Mouse (Mus musculus) MEL (cell line): ENCODE results near the gene Gdf7. TPM values are rescaled to one million over a fixed set of nuclear protein-coding genes. Genes with fewer than 3 reads are reported as not detected.

Experiments
- DNase-seq: peaks from one replicate; pipeline ENCODE4 v3.0.0; 2011; ENCODE audit warnings: low read depth, low spot score
- H3K27ac ChIP-seq: 2 replicates; pipeline ENCODE4 v1.5.1; 2012; ENCODE audit warnings: low read depth, mild to moderate bottlenecking, control low read depth, low read length, moderate library complexity; ENCODE audit not compliant: control insufficient read depth
- H3K27me3 ChIP-seq, 2 experiments: fragments of 150-350 bp in 1 of 2; sonication (generic) in 1 of 2; 2 replicates each; pipeline ENCODE4 v1.6.1; 2012; ENCODE audit warnings: low read length in 2 of 2, mild to moderate bottlenecking in 2 of 2, improper control_type of control experiment in 1 of 2, moderate library complexity in 1 of 2; ENCODE audit not compliant: insufficient read depth in 2 of 2, control insufficient read depth in 1 of 2
- H3K36me3 ChIP-seq, 2 experiments: 2 replicates each; pipeline ENCODE4 v1.6.1; 2012 to 2014; ENCODE audit warnings: low read length in 2 of 2, improper control_type of control experiment in 1 of 2, inconsistent platforms in 1 of 2, mild to moderate bottlenecking in 1 of 2; ENCODE audit not compliant: insufficient read depth in 2 of 2, control insufficient read depth in 1 of 2
- H3K4me1 ChIP-seq, 2 experiments: fragments of 150-350 bp in 1 of 2; sonication (generic) in 1 of 2; 2 replicates each; pipeline ENCODE4 v1.6.1; 2012; ENCODE audit warnings: low read length in 2 of 2, improper control_type of control experiment in 1 of 2, mild to moderate bottlenecking in 1 of 2; ENCODE audit not compliant: insufficient read depth in 2 of 2, control insufficient read depth in 1 of 2
- H3K4me3 ChIP-seq, 2 experiments: fragments of 150-350 bp in 1 of 2; sonication (generic) in 1 of 2; 2 replicates each; pipeline ENCODE4 v1.5.1; 2012; ENCODE audit warnings: low read depth in 2 of 2, low read length in 2 of 2, mild to moderate bottlenecking in 2 of 2, moderate library complexity in 2 of 2, control low read depth in 1 of 2, improper control_type of control experiment in 1 of 2; ENCODE audit not compliant: control insufficient read depth in 1 of 2, insufficient read depth in 1 of 2
- H3K79me2 ChIP-seq: 2 replicates; pipeline ENCODE4 v1.6.1; 2012; ENCODE audit warnings: mild to moderate bottlenecking, low read length, moderate library complexity; ENCODE audit not compliant: control insufficient read depth, poor library complexity, insufficient read depth
- H3K9ac ChIP-seq: 2 replicates; pipeline ENCODE4 v1.6.1; 2012; ENCODE audit warnings: low read depth, mild to moderate bottlenecking, control low read depth, low read length, moderate library complexity; ENCODE audit not compliant: control insufficient read depth, poor library complexity, severe bottlenecking
- H3K9me3 ChIP-seq: fragments of 150-350 bp; sonication (generic); replicated peaks from 2 replicates; pipeline ENCODE4 v1.6.1; 2012; ENCODE audit warnings: mild to moderate bottlenecking, low read length, improper control_type of control experiment, moderate library complexity; ENCODE audit not compliant: insufficient read depth
- BHLHE40 ChIP-seq: IDR thresholded peaks from 2 replicates; pipeline ENCODE4 v1.6.1; 2012; ENCODE audit warnings: low read depth, mild to moderate bottlenecking, inconsistent platforms, low read length, improper control_type of control experiment, borderline replicate concordance
- CHD2 ChIP-seq: IDR thresholded peaks from 2 replicates; pipeline ENCODE4 v1.6.1; 2011; ENCODE audit warnings: low read length, improper control_type of control experiment
- E2F4 ChIP-seq: IDR thresholded peaks from 2 replicates; pipeline ENCODE4 v1.6.1; 2011; ENCODE audit warnings: low read depth, low read length, improper control_type of control experiment, borderline replicate concordance
- ELF1 ChIP-seq: IDR thresholded peaks from 2 replicates; pipeline ENCODE4 v1.6.1; 2014; ENCODE audit warnings: low read depth, mild to moderate bottlenecking, inconsistent platforms, low read length, improper control_type of control experiment, moderate library complexity
- EP300 ChIP-seq, 2 experiments: IDR thresholded peaks; 2 replicates each; pipeline ENCODE4 v1.6.1; 2011; ENCODE audit warnings: improper control_type of control experiment in 2 of 2, low read length in 2 of 2, low read depth in 1 of 2, mild to moderate bottlenecking in 1 of 2
- ETS1 ChIP-seq: IDR thresholded peaks from 2 replicates; pipeline ENCODE4 v1.6.1; 2012; ENCODE audit warnings: low read depth, mild to moderate bottlenecking, inconsistent platforms, low read length, improper control_type of control experiment, moderate library complexity
- GATA1 ChIP-seq: IDR thresholded peaks from 2 replicates; pipeline ENCODE4 v1.6.1; 2011; ENCODE audit warnings: low read depth, low read length, improper control_type of control experiment
- HCFC1 ChIP-seq: IDR thresholded peaks from 2 replicates; pipeline ENCODE4 v1.6.1; 2012; ENCODE audit warnings: low read depth, mild to moderate bottlenecking, inconsistent platforms, low read length, improper control_type of control experiment, moderate library complexity
- MAX ChIP-seq: IDR thresholded peaks from 2 replicates; pipeline ENCODE4 v1.6.1; 2011; ENCODE audit warnings: low read length, improper control_type of control experiment
- MAZ ChIP-seq: IDR thresholded peaks from 2 replicates; pipeline ENCODE4 v1.6.1; 2012; ENCODE audit warnings: low read depth, mild to moderate bottlenecking, inconsistent platforms, low read length, improper control_type of control experiment
- MEF2A ChIP-seq: IDR thresholded peaks from 2 replicates; pipeline ENCODE4 v1.6.1; 2014; ENCODE audit warnings: low read depth, mild to moderate bottlenecking, inconsistent platforms, low read length, improper control_type of control experiment; ENCODE audit not compliant: poor library complexity, insufficient replicate concordance, severe bottlenecking; ENCODE audit errors: extremely low read depth
- MXI1 ChIP-seq: IDR thresholded peaks from 2 replicates; pipeline ENCODE4 v1.6.1; 2011; ENCODE audit warnings: mild to moderate bottlenecking, low read depth, low read length, improper control_type of control experiment
- MYB ChIP-seq: IDR thresholded peaks from 2 replicates; pipeline ENCODE4 v1.6.1; 2011; ENCODE audit warnings: mild to moderate bottlenecking, low read depth, low read length, improper control_type of control experiment
- POLR2A ChIP-seq, 2 experiments: IDR thresholded peaks; 2 replicates each; pipeline ENCODE4 v1.6.1; 2011 to 2012; ENCODE audit warnings: low read length in 2 of 2, mild to moderate bottlenecking in 2 of 2, control low read depth in 1 of 2, improper control_type of control experiment in 1 of 2, low read depth in 1 of 2, moderate library complexity in 1 of 2; ENCODE audit not compliant: control insufficient read depth in 1 of 2, insufficient read depth in 1 of 2, poor library complexity in 1 of 2
- POLR2AphosphoS2 ChIP-seq: IDR thresholded peaks from 2 replicates; pipeline ENCODE4 v1.6.1; 2011; ENCODE audit warnings: low read length, improper control_type of control experiment
- POLR2AphosphoS5 ChIP-seq: IDR thresholded peaks from 2 replicates; pipeline ENCODE4 v1.6.1; 2012; ENCODE audit warnings: low read depth, borderline replicate concordance, mild to moderate bottlenecking, inconsistent platforms, low read length, moderate library complexity, mixed read lengths
- RAD21 ChIP-seq: IDR thresholded peaks from 2 replicates; pipeline ENCODE4 v1.6.1; 2011; ENCODE audit warnings: mild to moderate bottlenecking, low read depth, low read length, improper control_type of control experiment
- TBP ChIP-seq: IDR thresholded peaks from 2 replicates; pipeline ENCODE4 v1.8.0; 2011; ENCODE audit warnings: low read depth, low read length, improper control_type of control experiment
- TCF12 ChIP-seq: IDR thresholded peaks from 2 replicates; pipeline ENCODE4 v1.6.1; 2014; ENCODE audit warnings: low read depth, mild to moderate bottlenecking, inconsistent platforms, low read length, improper control_type of control experiment, moderate library complexity
- UBTF ChIP-seq: IDR thresholded peaks from 2 replicates; pipeline ENCODE4 v1.6.1; 2012; ENCODE audit warnings: low read depth, mild to moderate bottlenecking, inconsistent platforms, low read length, improper control_type of control experiment, moderate library complexity, borderline replicate concordance; ENCODE audit not compliant: insufficient read depth
- USF1 ChIP-seq: IDR thresholded peaks from 2 replicates; pipeline ENCODE4 v1.6.1; 2014; ENCODE audit warnings: low read depth, mild to moderate bottlenecking, inconsistent platforms, low read length, improper control_type of control experiment, moderate library complexity
- ZC3H11A ChIP-seq: IDR thresholded peaks from 2 replicates; pipeline ENCODE4 v1.6.1; 2012; ENCODE audit warnings: low read depth, mild to moderate bottlenecking, inconsistent platforms, low read length, improper control_type of control experiment
- ZKSCAN1 ChIP-seq: IDR thresholded peaks from 2 replicates; pipeline ENCODE4 v1.6.1; 2012; ENCODE audit warnings: low read depth, mild to moderate bottlenecking, inconsistent platforms, low read length, improper control_type of control experiment, moderate library complexity
- ZNF384 ChIP-seq: IDR thresholded peaks from 2 replicates; pipeline ENCODE4 v1.6.1; 2012; ENCODE audit warnings: low read depth, mild to moderate bottlenecking, inconsistent platforms, low read length, improper control_type of control experiment
- polyA plus RNA-seq, 2 experiments: library from polyadenylated mRNA; stranded (reverse) in 1 of 2; unstranded in 1 of 2; fragments of >175 nt in 1 of 2; fragments of >200 nt in 1 of 2; gene quantifications; 2 replicates each; pipeline versions ENCODE4 v1.2.1 to v1.2.4; 2012; ENCODE audit warnings: low replicate concordance in 2 of 2, low read depth in 1 of 2; ENCODE audit not compliant: insufficient read length in 2 of 2, insufficient read depth in 1 of 2, missing spikeins in 1 of 2
- total RNA-seq: library from RNA; depleted of rRNA; stranded (reverse); fragments of 300-350 nt; gene quantifications from 2 replicates; pipeline ENCODE4 v1.2.3, GENCODE M21; 2012

Gene Gdf7
- total and polyA plus RNA-seq, 3 experiments = not detected

DNA sequence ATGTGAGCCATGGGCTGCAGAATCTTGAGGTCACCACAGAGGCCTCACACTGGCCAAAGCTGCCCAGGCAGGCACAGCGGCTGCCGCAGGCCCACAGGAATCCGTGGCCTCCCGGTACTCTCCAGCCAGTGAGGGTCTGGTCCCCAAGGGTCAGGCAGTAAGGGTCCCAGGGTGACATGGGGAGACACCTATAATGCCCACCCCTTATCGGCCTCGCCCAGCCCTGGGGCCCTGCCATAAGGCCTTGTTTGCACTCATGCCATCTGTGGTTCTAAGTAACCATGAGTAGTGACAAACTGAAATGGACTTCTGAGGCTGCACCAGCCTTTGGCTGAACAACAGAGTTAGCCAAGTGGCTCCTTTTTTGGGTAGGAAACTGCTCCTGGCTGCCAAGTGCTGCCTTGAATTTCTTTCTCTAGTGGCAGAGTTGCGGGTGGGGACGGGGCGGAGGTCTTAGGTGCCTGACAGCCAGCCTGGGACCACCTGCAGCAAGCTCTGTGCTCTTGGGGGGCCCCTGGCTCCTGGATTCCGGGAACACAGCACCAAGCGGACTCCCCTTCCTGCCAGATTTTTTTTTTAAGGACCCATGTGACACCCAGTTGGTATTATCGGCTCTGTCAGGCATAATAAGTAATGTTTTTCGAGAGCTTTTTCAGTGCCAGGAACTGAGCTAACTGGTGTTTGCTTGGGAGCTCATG is 23.6 kb upstream of the Gdf7 start:
- no peak for DNase-seq
- Histone ChIP-seq H3K27me3 (no peaks in the 10 kb centered on the region), H3K36me3 (no peaks in the 10 kb centered on the region), H3K9ac (no peak overlapping the region), H3K79me2 (no peaks in the 10 kb centered on the region), H3K27ac (no peak overlapping the region), H3K4me3 (no peak overlapping the region), H3K4me1 (no peaks in the 10 kb centered on the region), H3K9me3 (no peaks in the 10 kb centered on the region)
- TF ChIP-seq POLR2A (IDR thresholded peaks at IDR 0.05; ENCODE audit: control insufficient read depth in 1 of 2, insufficient read depth in 1 of 2, low read depth in 1 of 2, low read length in 2 of 2, poor library complexity in 1 of 2) (no peak), GATA1 (no peak), ETS1 (no peak), POLR2AphosphoS5 (no peak), MEF2A (no peak), POLR2AphosphoS2 (no peak), ELF1 (no peak), ZNF384 (no peak), RAD21 (no peak), E2F4 (no peak), TBP (no peak), ZC3H11A (no peak), TCF12 (no peak), MAX (no peak), USF1 (no peak), BHLHE40 (no peak), UBTF (no peak), MYB (no peak), MXI1 (no peak), CHD2 (no peak)

DNA sequence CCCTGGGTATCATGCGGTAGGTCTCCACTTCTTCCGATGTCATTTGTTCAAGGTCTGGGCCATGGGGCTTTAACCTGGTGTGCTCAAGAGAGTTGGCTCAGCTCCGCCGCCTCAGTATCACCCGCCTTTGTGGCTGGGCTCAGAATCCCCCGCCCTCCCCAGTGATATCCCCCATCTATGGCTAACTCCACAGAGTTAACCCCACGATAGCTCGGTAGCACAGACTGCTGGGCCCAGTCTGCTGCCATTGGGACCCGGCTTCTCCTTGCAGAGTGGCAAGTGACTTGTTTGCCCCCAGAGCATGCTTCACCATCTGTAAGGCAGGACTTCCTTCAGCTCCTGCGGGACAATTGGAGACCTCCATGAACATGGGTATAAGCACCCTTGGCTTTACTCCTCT is 22.3 kb upstream of the Gdf7 start:
- no peaks in the 10 kb centered on the region for H3K79me2 ChIP-seq
- H3K36me3 ChIP-seq = no peaks in the 10 kb centered on the region
- H3K27me3 ChIP-seq = no peaks in the 10 kb centered on the region
- H3K4me1 ChIP-seq = no peaks in the 10 kb centered on the region
- H3K9me3 ChIP-seq = no peaks in the 10 kb centered on the region
- H3K27ac ChIP-seq = no peak overlapping the region
- TF ChIP-seq MAZ (no peak), RAD21 (no peak), CHD2 (no peak), ZKSCAN1 (no peak), EP300 (IDR thresholded peaks at IDR 0.05; ENCODE audit: low read depth in 1 of 2, low read length in 2 of 2) (no peak), HCFC1 (no peak)
- no peak overlapping the region for H3K4me3 ChIP-seq
- DNase-seq = no peak
- H3K9ac ChIP-seq = no peak overlapping the region
